Mouse (Mus musculus) heart, postnatal 25 days (tissue): ENCODE results near the gene Parp1. TPM values are rescaled to one million over a fixed set of nuclear protein-coding genes. Genes with fewer than 3 reads are reported as not detected.

ENCODE experiments used
- DNase-seq: peaks from one replicate; pipeline ENCODE4 v3.0.0; 2022; ENCODE audit warnings: low spot score
- intact Hi-C: fragments of 180-260 bp; cut with DNase I; formaldehyde crosslinking; loops from one replicate; pipeline ENCODE4 v1.15.1; 2025
- total RNA-seq, 2 experiments: library from RNA; stranded (reverse); gene quantifications; 2 replicates each; pipeline ENCODE4 v1.2.3; 2021

Parp1 gene
- 10 to 100 TPM; 58.3 to 62.5 TPM for total RNA-seq

DNA sequence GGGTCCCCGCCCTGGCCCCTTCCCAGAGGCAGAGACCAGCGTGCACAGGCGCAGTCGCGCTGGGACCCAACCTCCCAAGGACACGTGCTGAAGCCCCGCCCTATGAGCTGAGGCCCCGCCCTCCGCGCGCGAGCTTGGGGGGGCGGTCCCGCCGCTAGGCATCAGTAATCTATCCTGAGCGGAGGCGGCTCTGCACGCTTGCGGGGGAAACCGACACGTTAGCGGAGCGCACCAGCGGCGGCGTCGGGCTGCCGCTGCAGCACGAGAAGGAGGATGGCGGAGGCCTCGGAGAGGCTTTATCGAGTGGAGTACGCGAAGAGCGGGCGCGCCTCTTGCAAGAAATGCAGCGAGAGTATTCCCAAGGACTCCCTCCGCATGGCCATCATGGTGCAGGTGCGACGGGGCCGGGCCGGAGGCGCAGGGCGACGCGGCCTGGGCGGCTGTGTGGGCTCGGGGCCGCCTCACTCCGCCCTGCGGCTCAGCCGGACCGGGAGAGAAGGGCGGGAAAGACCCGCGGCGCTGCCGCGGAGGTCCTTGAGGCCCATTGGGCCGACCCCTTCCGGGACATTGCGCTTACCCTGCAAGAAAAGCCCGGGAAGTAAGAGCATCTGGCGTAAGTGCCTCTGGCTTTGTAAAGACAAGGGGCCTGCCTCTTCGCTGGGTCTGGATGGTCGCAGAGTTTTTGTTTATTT, at the start of gene Parp1:
TSS of gene Parp1 (plus strand) at position 164 of the 692 bp plus-strand sequence.
- DNase-seq: peak; percentile 93
- intact Hi-C loops: loop anchor here (5.0 kb wide), 1 partner anchor 73 kb away; the partner anchor contains the start of gene Lin9

DNA sequence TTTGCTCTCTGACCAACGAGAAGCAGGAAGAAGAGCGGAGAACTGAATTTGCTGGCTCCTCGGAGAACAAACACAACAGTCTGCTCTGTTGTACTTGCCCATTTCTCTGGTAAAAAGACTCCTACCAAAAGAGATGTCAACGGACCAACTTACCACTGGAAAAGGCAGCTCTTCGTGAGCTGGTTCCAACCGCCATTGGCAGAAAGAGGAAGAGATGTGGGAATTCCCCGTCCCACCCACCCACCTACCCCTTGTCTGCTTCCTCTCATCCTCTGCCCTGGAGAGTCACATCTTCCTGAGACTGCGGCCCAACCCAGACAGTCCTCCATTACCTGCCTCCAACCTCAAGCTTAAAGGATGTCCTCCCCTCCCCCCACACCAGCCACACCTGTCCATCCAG, 49.2 kb upstream of the Parp1 start:
- intact Hi-C loops: no loop called here
- DNase-seq: no peak

DNA sequence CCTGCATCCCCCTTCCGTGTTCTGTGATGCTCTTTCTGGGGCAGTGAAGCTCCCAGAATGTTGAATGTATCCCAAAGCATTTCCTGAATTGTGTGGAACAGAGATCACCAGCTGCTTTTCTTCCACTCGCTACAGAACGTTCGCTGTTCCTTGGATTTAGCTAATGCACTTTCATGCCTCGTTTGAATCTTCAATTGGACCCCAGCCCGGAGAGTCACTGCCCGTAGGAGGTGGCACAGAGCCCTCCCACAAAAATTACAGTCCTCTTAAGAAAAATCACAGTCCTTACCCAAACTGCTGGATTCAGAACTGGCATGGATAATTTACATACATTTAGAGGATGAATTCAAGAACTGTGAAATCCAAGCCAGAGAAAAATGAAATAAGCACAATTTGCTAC, 48.5 kb upstream of the Parp1 start:
- no peak for DNase-seq
- intact Hi-C loops: no loop called here

DNA sequence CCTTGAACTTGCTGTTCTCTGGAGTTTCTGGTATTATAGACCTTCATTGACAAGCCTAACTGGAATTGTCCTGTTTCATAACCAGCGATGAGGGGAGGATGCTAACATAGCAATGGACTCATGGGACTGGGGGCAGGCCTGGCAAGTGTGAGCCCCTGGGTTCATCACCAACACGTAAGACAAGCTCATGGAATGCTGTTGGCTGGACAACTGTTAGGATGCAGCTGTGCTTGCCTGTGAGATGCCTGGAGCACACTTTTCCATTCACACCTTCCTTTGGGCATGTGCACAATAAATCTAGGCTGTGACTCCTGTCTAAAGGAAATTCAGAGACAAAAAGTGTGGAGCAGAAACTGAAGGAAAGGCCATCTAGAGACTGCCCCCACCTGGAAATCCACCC, 45.4 kb upstream of the Parp1 start:
- DNase-seq: no peak
- intact Hi-C loops: no loop called here

DNA sequence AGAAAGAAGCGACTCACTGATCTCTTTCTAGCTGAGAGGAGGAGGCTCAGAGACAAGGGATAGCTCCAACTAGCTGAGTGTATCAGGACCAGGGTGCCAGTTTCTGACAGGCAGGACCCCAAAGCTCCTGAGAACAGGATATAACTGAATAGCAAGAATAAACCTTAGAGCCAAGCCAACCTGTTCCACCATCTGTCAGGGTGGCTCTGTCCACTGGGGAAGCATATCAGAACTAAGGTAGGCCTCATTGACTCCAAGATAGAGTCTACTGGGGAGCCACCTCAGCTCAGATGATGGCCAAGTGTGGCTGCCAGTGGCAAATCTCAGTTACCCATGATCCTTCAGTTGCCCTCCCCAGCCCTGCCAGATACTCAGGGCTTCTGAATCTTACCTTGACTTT, 43.4 kb upstream of the Parp1 start:
- no peak for DNase-seq

DNA sequence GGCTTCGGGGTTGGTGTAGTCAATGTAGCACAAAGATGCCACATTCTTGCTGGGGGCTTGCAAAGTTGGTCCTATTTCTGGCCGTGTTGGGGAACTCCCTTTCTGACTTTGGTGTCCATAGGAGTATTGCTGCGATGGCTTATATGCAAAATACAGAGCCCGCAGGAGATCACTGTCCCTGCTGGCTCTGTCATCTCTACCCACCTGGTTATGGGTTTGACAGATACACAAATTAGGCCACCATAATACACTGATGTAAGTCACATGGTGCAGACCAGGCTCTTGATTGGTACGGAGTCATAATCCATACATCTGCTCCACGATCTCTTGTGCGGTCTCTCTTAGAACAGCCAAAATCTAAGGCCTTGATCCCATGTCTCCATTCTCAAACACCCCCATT, 38.9 kb upstream of the Parp1 start:
- intact Hi-C loops: no loop called here

More for the DNA sequence above, 43.4 kb upstream of the Parp1 start:
- intact Hi-C loops: no loop called here

DNA sequence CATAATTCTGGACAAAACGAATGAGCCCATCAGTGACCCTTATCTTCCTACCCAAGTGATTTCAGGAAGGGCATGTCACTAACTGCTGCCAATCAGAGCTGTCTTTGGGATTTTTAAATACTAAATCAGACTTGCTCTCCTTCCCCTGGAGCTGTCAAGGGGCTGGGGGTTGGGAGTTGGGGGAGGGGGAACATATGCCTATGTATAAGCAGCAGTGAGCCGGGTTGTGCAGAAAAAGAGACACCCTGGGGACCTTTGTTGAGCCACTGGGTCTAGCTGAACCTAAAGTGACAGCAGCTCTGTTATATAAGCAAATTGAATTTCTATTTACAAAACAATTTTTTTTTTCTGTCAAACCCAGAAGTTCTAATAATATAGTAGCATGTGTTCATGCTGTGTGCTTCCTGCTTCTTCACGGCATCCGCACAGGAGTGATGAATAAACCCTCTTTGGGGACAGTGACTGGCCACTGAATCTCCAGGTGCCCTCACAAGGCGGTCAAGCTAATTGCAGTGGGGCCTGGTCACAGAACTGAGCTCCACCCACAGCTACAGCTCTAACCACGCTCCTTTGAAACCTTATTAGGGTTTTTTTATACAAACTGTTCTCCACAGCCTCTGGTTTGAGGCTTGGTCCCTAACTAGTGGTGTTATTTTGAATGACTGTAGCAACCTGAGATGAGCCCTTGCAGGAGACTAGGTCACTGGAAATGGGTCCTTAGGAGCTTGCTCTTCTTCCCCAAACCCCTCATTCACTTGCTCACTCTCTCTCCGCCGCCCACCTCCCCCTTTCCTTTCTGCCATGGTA, 38.1 kb upstream of the Parp1 start:
- DNase-seq: no peak
- intact Hi-C loops: no loop called here

More for the DNA sequence above, 38.9 kb upstream of the Parp1 start:
- DNase-seq: no peak

DNA sequence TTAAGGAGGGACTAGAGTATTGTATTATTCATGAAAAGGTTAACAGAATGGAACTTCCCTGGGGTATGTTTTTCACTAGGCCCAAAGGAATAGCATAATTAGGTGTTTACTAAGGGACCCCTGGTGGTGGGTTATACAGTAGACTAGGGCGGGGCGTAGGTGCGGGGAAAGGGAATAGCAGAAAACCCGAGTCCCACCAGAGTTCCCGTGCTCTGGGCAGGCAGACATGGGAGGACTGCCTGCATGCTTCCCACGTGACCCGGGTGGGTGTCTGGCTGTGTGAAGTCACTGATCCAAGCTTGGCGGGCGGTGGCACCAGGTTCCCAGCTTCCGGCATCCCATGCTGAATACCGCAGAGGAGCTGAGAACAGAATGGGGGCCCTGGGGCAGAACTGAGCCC, 36.1 kb upstream of the Parp1 start:
- intact Hi-C loops: no loop called here
- no peak for DNase-seq

DNA sequence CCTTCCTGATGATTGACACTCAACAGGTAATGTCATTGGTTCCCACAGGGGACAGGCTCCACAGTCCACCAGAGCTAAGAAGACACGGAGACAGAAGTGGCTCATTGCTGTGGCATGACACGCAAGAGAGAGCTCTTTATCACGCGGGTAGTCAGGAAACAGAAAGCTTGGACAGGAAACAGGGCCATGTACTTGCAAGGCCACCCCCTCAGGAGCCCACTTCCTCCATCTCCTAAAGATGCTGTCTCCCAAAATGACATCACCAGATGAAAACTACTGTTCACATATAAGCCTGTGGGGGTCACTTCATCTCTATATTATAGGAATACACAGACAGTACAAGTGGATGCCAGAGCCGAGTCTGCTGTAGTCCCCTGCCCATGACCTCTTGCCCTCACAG, 32.0 kb upstream of the Parp1 start:
- intact Hi-C loops: no loop called here
- DNase-seq: no peak

DNA sequence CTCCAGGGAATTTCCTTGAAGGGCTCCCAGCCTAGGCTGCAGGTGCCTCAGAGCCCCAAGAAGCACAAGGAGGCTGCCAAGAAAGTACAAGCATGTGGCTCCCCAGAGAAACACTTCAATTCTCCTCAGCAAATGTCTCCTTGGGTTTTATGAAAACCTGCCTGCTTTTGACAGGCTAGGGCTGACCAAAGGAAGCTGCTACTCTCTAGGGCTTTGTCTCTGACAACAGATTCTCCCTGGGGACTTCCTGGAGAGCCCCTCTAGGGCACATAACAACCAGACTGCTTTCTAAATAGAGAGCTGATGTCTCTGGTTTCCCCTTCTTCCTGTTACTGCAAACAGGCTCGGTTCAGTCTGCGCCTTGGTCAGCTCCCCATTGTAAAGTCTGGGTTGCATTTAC, 27.5 kb upstream of the Parp1 start:
- intact Hi-C loops: no loop called here
- DNase-seq: no peak

DNA sequence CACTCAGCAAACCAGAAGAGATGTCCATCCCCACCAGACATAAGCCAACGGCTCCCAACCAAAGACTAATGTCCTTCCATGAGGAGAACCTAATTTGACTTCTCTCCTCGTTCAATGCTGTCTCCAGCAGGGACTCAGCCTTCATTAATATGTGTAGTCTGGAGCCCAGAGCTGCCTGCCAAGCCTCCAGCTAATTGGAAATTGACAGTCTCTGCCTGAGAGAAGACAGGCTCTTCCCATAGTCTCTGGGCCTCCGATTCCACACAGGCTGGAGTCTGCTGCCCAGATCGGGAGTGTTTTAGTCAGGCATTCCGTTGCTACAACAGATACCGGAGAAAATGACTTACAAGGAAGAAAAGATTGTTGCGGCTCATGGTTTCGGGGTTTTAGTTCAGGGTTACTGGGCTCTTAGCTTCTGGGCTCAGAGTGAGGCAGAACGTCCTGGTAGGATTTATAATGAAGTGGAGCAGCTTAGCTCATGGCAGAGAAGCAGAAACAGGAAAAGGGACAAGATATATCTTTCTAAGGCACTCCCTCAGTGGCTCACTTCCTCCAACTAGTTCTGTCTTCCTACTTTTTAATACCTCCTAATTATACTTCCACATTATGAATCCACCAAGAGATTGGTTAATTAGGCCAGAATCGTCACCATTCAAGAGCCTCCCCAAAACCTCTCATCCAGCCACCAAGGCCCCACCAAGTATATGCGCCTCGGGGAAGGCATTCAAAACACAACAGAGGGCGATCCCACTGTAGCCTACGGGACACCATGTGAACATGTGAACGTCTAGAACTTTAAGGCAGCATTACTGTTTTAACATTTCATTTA, 26.6 kb upstream of the Parp1 start:
- intact Hi-C loops: no loop called here
- no peak for DNase-seq

DNA sequence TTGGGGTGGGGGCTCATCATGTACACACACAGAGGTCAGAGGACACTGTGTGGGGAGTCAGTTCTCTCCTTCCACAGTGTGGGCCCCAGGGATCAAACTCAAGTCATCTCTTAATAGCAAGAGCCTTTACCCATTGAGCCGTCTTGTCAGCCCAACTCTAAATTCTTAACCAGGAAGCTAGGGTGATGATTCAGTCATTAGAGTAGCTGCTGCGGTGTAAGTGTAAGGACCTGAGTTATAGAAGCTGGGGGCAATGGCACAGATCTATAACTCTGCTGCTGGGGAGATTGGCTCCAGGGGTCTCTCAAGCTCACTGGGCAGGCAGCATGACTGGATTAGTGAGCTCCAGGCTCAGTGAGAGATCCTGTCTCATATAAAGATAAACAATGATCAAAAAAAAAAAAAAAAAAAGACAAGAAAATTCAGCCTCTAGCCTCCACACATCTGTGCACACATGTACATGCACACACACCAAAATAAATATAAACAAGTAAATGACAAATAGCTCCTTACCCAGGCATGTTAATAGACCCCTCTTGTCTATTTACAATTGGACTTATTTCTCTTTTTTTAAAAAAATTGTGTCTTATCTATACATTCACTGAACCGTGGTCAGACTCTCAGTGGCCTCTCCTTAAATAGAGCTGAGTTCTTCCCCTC, 25.9 kb upstream of the Parp1 start:
- DNase-seq: no peak
- intact Hi-C loops: no loop called here

DNA sequence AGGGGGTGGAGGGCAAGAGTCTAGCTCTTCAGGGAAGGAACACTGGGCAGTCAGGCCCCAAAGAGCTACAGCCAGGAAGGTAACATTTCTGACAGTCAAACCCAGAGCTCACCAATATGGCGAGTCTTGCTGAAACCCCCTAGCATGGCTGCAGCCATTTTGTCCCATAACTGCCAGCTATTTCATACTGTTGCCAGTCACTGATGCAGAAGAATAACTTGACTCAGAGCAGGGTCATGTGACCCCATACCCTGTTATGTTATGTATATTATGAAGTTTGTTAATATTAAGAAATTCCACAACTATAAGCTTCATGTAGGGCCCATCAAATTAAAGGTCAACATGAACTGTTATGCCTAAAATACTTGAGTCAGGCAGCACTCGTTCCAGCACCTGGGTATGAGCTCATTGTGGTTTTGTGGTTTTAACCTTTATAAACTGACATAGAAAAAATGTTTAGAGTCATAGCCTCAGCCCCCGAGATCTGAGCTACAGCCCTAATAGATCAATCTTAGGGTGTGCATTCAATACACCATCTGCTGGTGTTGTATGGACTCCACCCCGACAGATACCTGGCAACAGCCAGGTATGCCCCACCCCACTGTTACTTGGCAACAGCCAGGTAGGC, 22.7 kb upstream of the Parp1 start:
- intact Hi-C loops: no loop called here
- no peak for DNase-seq

DNA sequence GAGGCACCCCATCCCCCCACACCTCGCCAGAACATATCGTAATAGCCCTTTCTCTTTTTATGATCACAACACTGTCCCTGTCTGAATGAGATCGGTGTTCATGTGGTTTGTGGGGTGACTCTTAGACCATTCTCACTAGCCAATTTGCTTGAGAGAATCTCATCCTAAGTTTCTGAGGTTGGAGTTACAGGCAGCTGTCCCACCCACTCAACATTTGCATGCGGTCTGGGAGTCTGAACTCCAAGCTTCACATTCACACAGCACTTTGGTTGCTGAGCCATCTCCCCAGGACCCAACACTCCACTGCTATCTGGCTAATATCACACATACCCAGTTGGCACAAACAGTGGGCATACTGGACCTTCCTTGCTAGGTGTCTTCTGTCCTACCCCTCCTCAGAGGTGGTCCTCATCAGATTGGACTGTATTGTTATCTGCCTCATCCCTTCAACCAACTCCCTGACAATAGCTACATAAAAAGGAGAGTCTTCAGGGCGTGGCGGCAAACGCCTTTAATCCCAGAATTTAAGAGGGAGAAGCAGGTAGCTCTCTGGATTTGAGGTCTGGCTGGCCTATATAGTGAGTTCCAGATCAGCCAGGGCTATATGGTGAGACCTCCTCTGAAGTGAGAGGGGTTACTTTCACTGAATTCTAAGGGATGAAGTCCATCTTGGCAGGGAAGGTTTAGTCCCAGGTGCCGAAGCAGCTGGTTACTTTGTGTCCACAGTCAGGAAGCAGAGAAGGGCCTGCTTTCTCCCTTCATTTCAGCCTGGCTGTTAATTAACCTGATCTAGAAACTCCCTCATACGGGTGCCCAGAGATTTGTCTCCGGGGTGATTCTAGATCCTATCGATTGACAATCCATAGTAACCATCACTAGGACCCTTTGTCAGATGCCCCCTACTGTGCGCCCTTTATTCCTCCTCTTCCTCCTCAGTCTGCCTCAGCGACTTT, 21.6 kb upstream of the Parp1 start:
- DNase-seq: no peak
- intact Hi-C loops: no loop called here

DNA sequence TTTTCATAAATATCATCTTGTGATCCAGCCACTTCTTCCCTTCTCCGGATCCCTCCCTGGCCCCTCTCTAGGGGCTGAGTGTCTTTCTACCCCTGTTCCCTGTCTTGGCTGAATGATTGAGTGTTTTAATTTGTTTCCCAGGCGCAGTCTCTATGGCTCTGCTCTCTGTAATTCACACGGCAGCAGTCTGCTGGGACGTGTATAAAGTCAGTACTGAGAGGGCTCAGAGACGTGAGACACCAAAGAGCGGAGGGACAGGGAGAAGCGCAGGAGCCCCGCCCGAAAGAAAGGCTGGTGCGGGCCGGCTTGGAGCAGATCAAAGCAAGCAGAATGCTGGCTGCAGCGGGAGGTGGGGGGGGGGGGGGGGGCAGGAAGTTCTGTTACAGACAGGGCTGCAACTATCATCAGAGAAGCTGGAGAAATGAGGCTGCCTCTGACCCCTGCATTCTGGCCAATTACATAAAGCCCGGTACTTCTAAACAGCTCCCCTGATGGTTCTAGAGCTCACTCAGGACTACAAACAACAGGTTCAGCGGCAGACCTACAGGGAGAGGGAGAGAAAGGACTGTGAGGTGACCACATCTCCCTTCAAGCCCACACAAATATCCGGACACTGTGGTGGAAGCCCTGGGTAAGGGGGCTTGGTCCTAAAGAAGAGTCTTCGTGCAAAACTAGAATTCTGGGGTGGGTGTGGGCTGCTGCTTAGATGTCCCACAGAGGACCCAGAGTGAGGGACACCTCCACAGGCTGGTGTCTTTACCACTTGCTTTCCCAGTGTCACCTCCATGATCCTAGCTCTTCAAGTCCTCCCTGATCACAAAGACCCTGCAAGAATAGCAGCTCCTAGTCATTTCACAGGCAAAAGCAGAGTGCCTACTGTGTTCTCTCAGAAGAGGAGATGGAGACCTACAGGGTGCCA, 20.7 kb upstream of the Parp1 start:
- intact Hi-C loops: no loop called here
- no peak for DNase-seq

DNA sequence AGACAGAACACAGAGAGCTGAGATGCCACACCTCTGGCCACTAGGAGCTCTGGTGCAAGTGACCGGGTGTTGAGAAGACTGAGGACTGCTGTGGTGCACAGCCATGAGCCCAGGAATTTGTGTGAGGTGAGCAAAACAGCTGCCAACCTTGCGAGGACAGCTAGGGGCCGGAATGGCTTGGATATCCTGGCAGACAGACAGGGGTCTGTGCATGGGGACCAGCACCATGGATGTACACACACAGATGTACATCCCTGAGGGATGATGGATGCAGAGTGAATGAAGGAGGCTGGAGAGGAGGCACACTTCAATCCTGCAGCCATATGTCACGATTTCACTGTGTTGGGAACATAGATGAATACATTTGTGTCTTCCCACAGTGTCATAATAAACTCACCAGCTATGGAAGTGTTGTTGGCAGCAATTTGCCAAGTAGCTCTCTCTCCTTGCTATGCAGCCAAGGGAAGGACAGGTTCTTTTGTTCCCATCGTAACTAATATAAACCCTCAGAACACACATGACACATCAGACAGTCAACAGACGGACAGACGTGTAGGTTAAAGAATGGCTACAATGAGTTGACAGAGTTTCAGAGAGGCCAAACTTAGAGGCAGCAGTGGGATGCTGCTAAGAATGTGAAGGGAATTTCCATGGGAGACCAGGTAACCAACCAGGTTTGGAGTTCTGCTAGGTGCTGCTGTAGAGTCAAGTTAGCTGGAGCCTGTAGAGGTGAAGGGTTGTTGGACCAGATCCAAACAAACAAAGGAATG, 19.0 kb upstream of the Parp1 start:
- DNase-seq: no peak
- intact Hi-C loops: loop anchor here (1.0 to 2.0 kb wide), 3 partner anchors 63 to 281 kb away; no protein-coding TSS in a partner anchor

DNA sequence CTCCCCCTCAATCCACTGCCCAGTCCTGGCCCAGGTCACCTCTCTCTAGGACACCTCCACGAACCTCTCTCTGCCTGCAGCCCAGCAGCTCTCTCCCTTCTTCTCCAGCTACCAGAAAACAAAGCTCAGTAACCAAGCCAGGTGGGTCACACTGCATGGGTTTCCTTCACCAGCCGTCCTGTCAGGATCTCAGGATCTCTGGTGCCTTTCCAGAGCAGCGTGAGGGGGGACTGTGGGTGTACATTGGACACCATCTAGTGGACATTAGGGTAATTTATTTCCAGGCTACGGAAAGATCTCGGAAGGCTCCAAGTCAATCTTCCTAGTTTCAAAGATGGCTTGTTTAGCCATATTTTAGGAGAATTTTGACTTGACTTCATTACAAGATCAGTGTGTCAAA, 18.0 kb upstream of the Parp1 start:
- intact Hi-C loops: loop anchor here (1.0 to 2.0 kb wide), 3 partner anchors 64 to 282 kb away; no protein-coding TSS in a partner anchor
- DNase-seq: no peak
